In genomic region chr11:120509940-120510339, GRCm38 (mm10) we compare ENCODE assay signal across 14 mouse cellular contexts. TPM values are rescaled to one million over a fixed set of nuclear protein-coding genes. Genes with fewer than 3 reads are reported as not detected.
DNase-seq lines count a peak whose midpoint lies in the region; ATAC-seq and TF ChIP-seq lines count a peak whose summit lies in the region.
"Had no signal": no experiment of that assay in that cellular context is flagged by ENCODE, and none has a peak within 500 bp of the region (broad histone marks: within the 10 kb centered on the region; RNA-seq: fewer than 3 reads in every experiment).

No protein-coding gene starts in this region.

- H3K4me3 ChIP-seq in heart, embryonic 13.5 days = no peak overlapping the region
- H3K4me3 ChIP-seq in liver, embryonic 14.5 days (ENCODE audit: insufficient read depth in 1 of 2, low read depth in 2 of 2, low read length in 2 of 2) = peak overlapping the region in 1 of 2 experiments; percentile 37; a peak in 2 of 4 replicates

- ATAC-seq in heart, embryonic 13.5 days (ENCODE audit: extremely low read depth, insufficient number of reproducible peaks, low FRiP score, low TSS enrichment) = no peak
- ATAC-seq in liver, embryonic 14.5 days (ENCODE audit: insufficient read depth) = peak; percentile 31; the same call in 1 of the 2 replicates
- ATAC-seq in granulocyte monocyte progenitor cell, adult 5-6 weeks (replicated peaks; ENCODE audit: poor library complexity, severe bottlenecking) = no peak

- H3K4me2 ChIP-seq in heart, embryonic 13.5 days = peak overlapping the region; percentile 69
- H3K4me2 ChIP-seq in liver, embryonic 14.5 days (ENCODE audit: low read depth) = peak overlapping the region; percentile 84

- WGBS in heart, embryonic 13.5 days = 34% methylated on average over 4 of the region's 4 CpGs
- 13% methylated on average over 4 of the region's 4 CpGs for WGBS in liver, embryonic 14.5 days (ENCODE audit: insufficient replicate concordance)

- no peaks in the 10 kb centered on the region for H3K36me3 ChIP-seq in heart, embryonic 13.5 days
- H3K36me3 ChIP-seq in liver, embryonic 14.5 days (replicated peaks; ENCODE audit: control insufficient read depth, insufficient read depth, low read depth) = no peaks in the 10 kb centered on the region

- peaks cover 13% of the 10 kb centered on the region for H3K4me1 ChIP-seq in heart, embryonic 13.5 days
- peaks cover 11 to 21% of the 10 kb centered on the region in 2 experiments for H3K4me1 ChIP-seq in liver, embryonic 14.5 days (replicated peaks; ENCODE audit: control insufficient read depth in 2 of 2, insufficient read depth in 2 of 2, low read length in 1 of 2)

- no peaks in the 10 kb centered on the region for H3K27me3 ChIP-seq in heart, embryonic 13.5 days (replicated peaks)
- H3K27me3 ChIP-seq in liver, embryonic 14.5 days (ENCODE audit: control insufficient read depth, insufficient read depth, low read length) = no peaks in the 10 kb centered on the region

- H3K27ac ChIP-seq in heart, embryonic 13.5 days (replicated peaks) = peak overlapping the region; percentile 41; the same call in 1 of the 2 replicates
- H3K27ac ChIP-seq in liver, embryonic 14.5 days = peak overlapping the region; percentile 78

- intact Hi-C loops in heart, postnatal 36 days (cut with DNase I) = loop anchor here (5.0 to 10.0 kb wide), 2 partner anchors 202 to 265 kb away; partner anchors contain the start of genes Cenpx and Lrrc45
- intact Hi-C loops in gastrocnemius, postnatal 36 days (cut with DNase I) = loop anchor here (5.0 kb wide), 1 partner anchor 182 kb away; no protein-coding TSS in a partner anchor

- peak overlapping the region; percentile 80 for H3K9ac ChIP-seq in heart, embryonic 13.5 days
- peak overlapping the region; percentile 78 for H3K9ac ChIP-seq in liver, embryonic 14.5 days (replicated peaks)

- H3K9me3 ChIP-seq in heart, embryonic 13.5 days = no peaks in the 10 kb centered on the region
- no peaks in the 10 kb centered on the region for H3K9me3 ChIP-seq in liver, embryonic 14.5 days (ENCODE audit: control insufficient read depth, low read length)

- TF ChIP-seq CTCF in liver, embryonic 14.5 days (IDR thresholded peaks at IDR 0.05; ENCODE audit: low read depth) = no peak

- DNase-seq in heart, postnatal 36 days = no peak
- peak; percentile 27 for DNase-seq in thymus, postnatal 14 days
- no peak for DNase-seq in thymus, postnatal 36 days
- no peak for DNase-seq in liver, embryonic 14.5 days (ENCODE audit: low read depth in 3 of 3, low spot score in 3 of 3)
- DNase-seq in frontal cortex, postnatal 10 days (ENCODE audit: low spot score in 2 of 2) = no peak
- DNase-seq in gastrocnemius, postnatal 36 days = no peak
- DNase-seq: adrenal gland, adult 2 months; cerebellum, postnatal 25 days; gastrocnemius, postnatal 10 days had no signal

- TF ChIP-seq EP300 in liver, embryonic 14.5 days (IDR thresholded peaks at IDR 0.05; ENCODE audit: low read depth) = no peak

RNA-seq across cellular contexts. Expression of gene Slc25a10, which starts 18.3 kb away (rescaled TPM):
- polyA plus RNA-seq in heart, embryonic 13.5 days (2015; fragmentation: Nextera tagmentation; extraction: Ambion mirVana) = 42.9 and 43.2 TPM in 2 replicates
- total RNA-seq in heart, postnatal 36 days (2021) = 10 to 100 TPM; 13.4 to 15.0 TPM
- 31.5 and 37.4 TPM in 2 replicates for polyA plus RNA-seq in liver, embryonic 14.5 days (2012; rRNA removed)
- polyA plus RNA-seq in liver, embryonic 14.5 days (2014; fragmentation: Nextera tagmentation; extraction: Ambion mirVana) = 35.1 and 38.2 TPM in 2 replicates
- total RNA-seq in granulocyte monocyte progenitor cell, adult 5-6 weeks (2014; fragmentation: Nextera tagmentation) = 20.6 and 21.3 TPM in 2 replicates
- 20.5 and 26.2 TPM in 2 replicates for total RNA-seq in granulocyte monocyte progenitor cell, adult 5-6 weeks (2017)
- total RNA-seq in gastrocnemius, postnatal 36 days (2021) = 1 to 10 TPM; 3.7 to 4.5 TPM

RNA-seq across cellular contexts. Expression of gene Gcgr, which starts 20.6 kb away (rescaled TPM):
- polyA plus RNA-seq in heart, embryonic 13.5 days (2015; fragmentation: Nextera tagmentation; extraction: Ambion mirVana) = 2.1 and 2.4 TPM in 2 replicates
- 1 to 10 TPM in 1 of 2 experiments, under 1 TPM in 1; 0.80 to 1.2 TPM for total RNA-seq in heart, postnatal 36 days (2021)
- polyA plus RNA-seq in liver, embryonic 14.5 days (2012; rRNA removed) = 19.8 and 22.8 TPM in 2 replicates
- polyA plus RNA-seq in liver, embryonic 14.5 days (2014; fragmentation: Nextera tagmentation; extraction: Ambion mirVana) = 11.6 and 13.4 TPM in 2 replicates
- total RNA-seq in granulocyte monocyte progenitor cell, adult 5-6 weeks (2014; fragmentation: Nextera tagmentation) = not detected in 2 replicates
- total RNA-seq in granulocyte monocyte progenitor cell, adult 5-6 weeks (2017) = not detected in 2 replicates
- total RNA-seq in gastrocnemius, postnatal 36 days (2021) = under 1 TPM; 0.18 to 0.25 TPM
- total RNA-seq: layer of hippocampus, adult 18-20 months had no signal
- polyA plus RNA-seq: CD4-positive, CD25-positive, alpha-beta regulatory T cell, adult 4 months had no signal

RNA-seq across cellular contexts. Expression of gene Mrpl12, which starts 25.5 kb away (rescaled TPM):
- 212 and 228 TPM in 2 replicates for polyA plus RNA-seq in heart, embryonic 13.5 days (2015; fragmentation: Nextera tagmentation; extraction: Ambion mirVana)
- total RNA-seq in heart, postnatal 36 days (2021) = 100 to 1,000 TPM; 222 to 245 TPM
- polyA plus RNA-seq in liver, embryonic 14.5 days (2012; rRNA removed) = 64.2 and 78.4 TPM in 2 replicates
- 127 and 130 TPM in 2 replicates for polyA plus RNA-seq in liver, embryonic 14.5 days (2014; fragmentation: Nextera tagmentation; extraction: Ambion mirVana)
- total RNA-seq in granulocyte monocyte progenitor cell, adult 5-6 weeks (2014; fragmentation: Nextera tagmentation) = 113 and 121 TPM in 2 replicates
- total RNA-seq in granulocyte monocyte progenitor cell, adult 5-6 weeks (2017) = 131 and 159 TPM in 2 replicates
- total RNA-seq in gastrocnemius, postnatal 36 days (2021) = 100 to 1,000 TPM; 142 to 144 TPM

RNA-seq across cellular contexts. Expression of gene Mcrip1, which starts 39.6 kb away (rescaled TPM):
- polyA plus RNA-seq in heart, embryonic 13.5 days (2015; fragmentation: Nextera tagmentation; extraction: Ambion mirVana) = 134 and 140 TPM in 2 replicates
- total RNA-seq in heart, postnatal 36 days (2021) = 10 to 100 TPM; 43.1 to 43.7 TPM
- polyA plus RNA-seq in liver, embryonic 14.5 days (2012; rRNA removed) = 30.0 and 36.2 TPM in 2 replicates
- polyA plus RNA-seq in liver, embryonic 14.5 days (2014; fragmentation: Nextera tagmentation; extraction: Ambion mirVana) = 41.3 and 43.6 TPM in 2 replicates
- total RNA-seq in granulocyte monocyte progenitor cell, adult 5-6 weeks (2014; fragmentation: Nextera tagmentation) = 64.7 and 75.8 TPM in 2 replicates
- 23.1 and 23.4 TPM in 2 replicates for total RNA-seq in granulocyte monocyte progenitor cell, adult 5-6 weeks (2017)
- total RNA-seq in gastrocnemius, postnatal 36 days (2021) = 10 to 100 TPM; 19.9 to 23.8 TPM

RNA-seq across cellular contexts. Expression of gene Ppp1r27, which starts 41.0 kb away (rescaled TPM):
- polyA plus RNA-seq in heart, embryonic 13.5 days (2015; fragmentation: Nextera tagmentation; extraction: Ambion mirVana) = not detected in 2 replicates
- under 1 TPM in 1 of 2 experiments, not detected in 1; 0.67 TPM for total RNA-seq in heart, postnatal 36 days (2021)
- polyA plus RNA-seq in liver, embryonic 14.5 days (2012; rRNA removed) = not detected in 2 replicates
- not detected in 2 replicates for polyA plus RNA-seq in liver, embryonic 14.5 days (2014; fragmentation: Nextera tagmentation; extraction: Ambion mirVana)
- total RNA-seq in granulocyte monocyte progenitor cell, adult 5-6 weeks (2014; fragmentation: Nextera tagmentation) = not detected in 2 replicates
- total RNA-seq in granulocyte monocyte progenitor cell, adult 5-6 weeks (2017) = not detected in 2 replicates
- total RNA-seq in gastrocnemius, postnatal 36 days (2021) = 100 to 1,000 TPM; 153 to 173 TPM
- total RNA-seq: layer of hippocampus, adult 18-20 months had no signal
- polyA plus RNA-seq: CD4-positive, CD25-positive, alpha-beta regulatory T cell, adult 4 months; midbrain, embryonic 14.5 days had no signal
